Comparison of ENCODE assay signal across 10 mouse cellular contexts in the genomic region with DNA sequence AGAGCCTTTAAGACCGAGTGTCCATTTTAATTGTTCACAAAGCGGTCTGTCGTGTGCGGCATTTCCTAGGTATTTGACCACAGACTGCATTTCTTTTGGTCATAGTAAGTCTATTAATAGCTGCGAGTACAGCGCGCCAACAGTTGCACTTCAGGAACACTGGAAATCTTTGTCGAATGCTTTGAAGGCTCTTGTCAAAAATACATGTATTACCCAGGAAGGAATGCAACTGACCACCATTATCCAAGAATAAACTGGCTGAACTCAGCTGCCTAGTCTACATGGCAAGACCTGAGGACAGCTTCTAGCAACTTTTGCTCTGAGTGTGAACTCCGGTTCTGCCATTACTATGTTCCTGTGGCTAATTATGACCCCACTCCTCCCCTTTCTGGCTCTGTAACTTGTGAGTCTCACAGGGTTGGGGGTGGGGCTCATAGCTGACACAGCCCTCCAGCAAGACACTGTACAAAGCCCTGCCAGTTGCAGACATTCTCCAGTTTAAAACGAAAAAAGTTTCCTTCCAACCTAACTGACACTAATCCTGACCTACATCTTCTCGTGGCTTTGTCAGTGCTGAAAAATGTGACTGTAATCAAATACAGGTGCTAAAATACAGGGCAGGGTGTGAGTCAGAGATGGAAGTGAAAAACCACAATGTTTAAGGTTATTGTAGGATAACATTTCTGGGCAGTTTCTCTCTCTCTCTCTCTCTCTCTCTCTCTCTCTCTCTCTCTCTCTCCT.
A peak's percentile ranks its signal among the peaks of the same experiment; 100 is the strongest.
DNase-seq lines count a peak whose midpoint lies in the region; ATAC-seq and TF ChIP-seq lines count a peak whose summit lies in the region.
"Had no signal": no experiment of that assay in that cellular context is flagged by ENCODE, and none has a peak within 500 bp of the region (broad histone marks: within the 10 kb centered on the region; RNA-seq: fewer than 3 reads in every experiment).

No protein-coding gene starts in this region.

- no peak for TF ChIP-seq POLR2A in kidney, adult 2 months (IDR thresholded peaks at IDR 0.05; ENCODE audit: low read depth, low read length)
- TF ChIP-seq POLR2A in embryonic fibroblast, embryonic 13.5 days (IDR thresholded peaks at IDR 0.05; ENCODE audit: low read depth, low read length), result no peak

- TF ChIP-seq CTCF in kidney, adult 2 months (conservative IDR thresholded peaks at IDR 0.05; ENCODE audit: insufficient read depth, insufficient read length, low read depth, low read length), result no peak
- TF ChIP-seq CTCF in embryonic fibroblast, embryonic 13.5 days (IDR thresholded peaks at IDR 0.05; ENCODE audit: borderline replicate concordance, insufficient read depth, low read length), result no peak

- 68% methylated on average over 11 of the region's 11 CpGs for WGBS in kidney, embryonic 15.5 days
- 44% methylated on average over 11 of the region's 11 CpGs for WGBS in kidney, adult 2 months
- 19% methylated on average over 11 of the region's 11 CpGs for WGBS in liver, embryonic 12.5 days (ENCODE audit: insufficient replicate concordance)

- H3K36me3 ChIP-seq in kidney, embryonic 15.5 days, result no peaks in the 10 kb centered on the region
- no peaks in the 10 kb centered on the region for H3K36me3 ChIP-seq in kidney, adult 2 months (ENCODE audit: control insufficient read depth, insufficient read depth, low read length)
- no peaks in the 10 kb centered on the region for H3K36me3 ChIP-seq in liver, embryonic 12.5 days
- H3K36me3 ChIP-seq: hindbrain, embryonic 15.5 days had no signal

- peak; percentile 50 for ATAC-seq in kidney, embryonic 15.5 days (replicated peaks; ENCODE audit: low FRiP score)
- ATAC-seq in liver, embryonic 12.5 days, result no peak

- DNase-seq in kidney, adult 2 months, result no peak
- DNase-seq in thymus, postnatal 14 days, result peak; percentile 80
- no peak for DNase-seq in cerebellum, adult 9-10 months
- no peak for DNase-seq in left cerebral cortex, adult 8-10 months (ENCODE audit: low spot score in 2 of 2)
- DNase-seq in neural tube, embryonic 10.5 days (ENCODE audit: extremely low spot score, low spot score), result no peak
- DNase-seq: cerebellum, postnatal 25 days had no signal

- H3K27ac ChIP-seq in kidney, embryonic 15.5 days, result no peak overlapping the region
- no peak overlapping the region for H3K27ac ChIP-seq in kidney, adult 2 months (ENCODE audit: insufficient read depth, low read depth, low read length)
- peak overlapping the region; percentile 82 for H3K27ac ChIP-seq in embryonic fibroblast, embryonic 13.5 days (ENCODE audit: insufficient read depth, low read length)
- peak overlapping the region; percentile 61 for H3K27ac ChIP-seq in liver, embryonic 12.5 days
- H3K27ac ChIP-seq: hindbrain, embryonic 15.5 days had no signal

- H3K4me3 ChIP-seq in kidney, embryonic 15.5 days (replicated peaks), result no peak overlapping the region
- H3K4me3 ChIP-seq in kidney, adult 2 months (ENCODE audit: insufficient read depth, low read depth, low read length), result no peak overlapping the region
- H3K4me3 ChIP-seq in embryonic fibroblast, embryonic 13.5 days (ENCODE audit: insufficient read depth, low read length), result no peak overlapping the region
- H3K4me3 ChIP-seq in liver, embryonic 12.5 days, result peak overlapping the region; percentile 12
- H3K4me3 ChIP-seq: hindbrain, embryonic 15.5 days had no signal

- H3K4me1 ChIP-seq in kidney, embryonic 15.5 days, result no peaks in the 10 kb centered on the region
- H3K4me1 ChIP-seq in kidney, adult 2 months (ENCODE audit: control insufficient read depth, insufficient read depth, low read length), result no peaks in the 10 kb centered on the region
- H3K4me1 ChIP-seq in embryonic fibroblast, embryonic 13.5 days (ENCODE audit: control insufficient read depth, insufficient read depth, low read length), result peaks cover 20% of the 10 kb centered on the region
- H3K4me1 ChIP-seq in liver, embryonic 12.5 days, result peaks cover 75% of the 10 kb centered on the region
- H3K4me1 ChIP-seq: hindbrain, embryonic 15.5 days had no signal

- no peaks in the 10 kb centered on the region for H3K9me3 ChIP-seq in kidney, embryonic 15.5 days (replicated peaks)
- H3K9me3 ChIP-seq in liver, embryonic 12.5 days (replicated peaks), result no peaks in the 10 kb centered on the region
- H3K9me3 ChIP-seq: hindbrain, embryonic 15.5 days had no signal

- no peak overlapping the region for H3K9ac ChIP-seq in kidney, embryonic 15.5 days
- H3K9ac ChIP-seq in liver, embryonic 12.5 days, result peak overlapping the region; percentile 42
- H3K9ac ChIP-seq: hindbrain, embryonic 15.5 days had no signal

- no peaks in the 10 kb centered on the region for H3K27me3 ChIP-seq in kidney, embryonic 15.5 days
- H3K27me3 ChIP-seq in kidney, adult 2 months (replicated peaks; ENCODE audit: control insufficient read depth, insufficient read depth, low read length), result no peaks in the 10 kb centered on the region
- no peaks in the 10 kb centered on the region for H3K27me3 ChIP-seq in liver, embryonic 12.5 days (replicated peaks)
- H3K27me3 ChIP-seq: hindbrain, embryonic 15.5 days had no signal

- H3K4me2 ChIP-seq in kidney, embryonic 15.5 days, result peak overlapping the region; percentile 29; the same call in 1 of the 2 replicates
- H3K4me2 ChIP-seq in liver, embryonic 12.5 days, result peak overlapping the region; percentile 52
- H3K4me2 ChIP-seq: hindbrain, embryonic 15.5 days had no signal

Comparison
In these comparisons a context has a peak if more than half of its experiments do, and no peak if none do; other contexts are left out.
1. H3K27ac ChIP-seq: peak in embryonic fibroblast, embryonic 13.5 days (single experiment) and liver, embryonic 12.5 days (single experiment); none in kidney, embryonic 15.5 days (single experiment) and kidney, adult 2 months (single experiment).